Mouse (Mus musculus): ENCODE data around the gene Casc1. TPM values are rescaled to one million over a fixed set of nuclear protein-coding genes. Genes with fewer than 3 reads are reported as not detected.
A peak's percentile ranks its signal among the peaks of the same experiment; 100 is the strongest.
"Not testable (repeated sequence)": the region's sequence is repeated elsewhere in the genome, so short reads cannot be mapped to it uniquely, and the experiment has no call there.

Casc1 gene
- total RNA-seq, 2 experiments from 2014 or later = 1.1 to 1.6 TPM

- intact Hi-C loops (cut with DNase I) = no loop called here
- DNase-seq = no peak
Observed at GRCm38 (mm10) chr6:145140706-145141105, 70.1 kb downstream of the Casc1 start.

- intact Hi-C loops (cut with DNase I) = no loop called here
Observed at GRCm38 (mm10) chr6:145139776-145140475, 70.9 kb downstream of the Casc1 start.

GRCm38 (mm10) chr6:145139236-145139635 lies 71.6 kb downstream of the Casc1 start:
- intact Hi-C loops (cut with DNase I) = no loop called here
- no peak for DNase-seq

More at GRCm38 (mm10) chr6:145139776-145140475, 70.9 kb downstream of the Casc1 start:
- DNase-seq = no peak

- intact Hi-C loops (cut with DNase I) = no loop called here
- no peak for DNase-seq
Observed at GRCm38 (mm10) chr6:145136831-145137230, 74.0 kb downstream of the Casc1 start.

GRCm38 (mm10) chr6:145135804-145136203 lies 75.0 kb downstream of the Casc1 start:
- DNase-seq = no peak
- intact Hi-C loops (cut with DNase I) = no loop called here

- intact Hi-C loops (cut with DNase I) = no loop called here
Observed at GRCm38 (mm10) chr6:145135295-145135694, 75.5 kb downstream of the Casc1 start.

GRCm38 (mm10) chr6:145132969-145133368 lies 77.8 kb downstream of the Casc1 start:
- intact Hi-C loops (cut with DNase I); DNase-seq: not testable (repeated sequence)

More at GRCm38 (mm10) chr6:145135295-145135694, 75.5 kb downstream of the Casc1 start:
- no peak for DNase-seq

GRCm38 (mm10) chr6:145131991-145132390 lies 78.8 kb downstream of the Casc1 start:
- DNase-seq = no peak

GRCm38 (mm10) chr6:145129563-145129962 lies 81.2 kb downstream of the Casc1 start:
- no peak for DNase-seq
- intact Hi-C loops (cut with DNase I) = no loop called here

More at GRCm38 (mm10) chr6:145131991-145132390, 78.8 kb downstream of the Casc1 start:
- intact Hi-C loops (cut with DNase I) = no loop called here

GRCm38 (mm10) chr6:145127652-145128051 lies 83.2 kb downstream of the Casc1 start:
- no peak for DNase-seq
- intact Hi-C loops (cut with DNase I) = no loop called here

- DNase-seq = peak; percentile 14
- intact Hi-C loops (cut with DNase I) = no loop called here
Observed at GRCm38 (mm10) chr6:145125591-145126113, 85.2 kb downstream of the Casc1 start.

Other genes with a start within 250 kb of the Casc1 start
- 10 to 100 TPM; 81.0 to 88.8 TPM for gene Bcat1, start 134.8 kb downstream of the Casc1 start, total RNA-seq (2021)
- gene Lrmp, start 95.4 kb downstream of the Casc1 start, total RNA-seq (2021) = 1 to 10 TPM; 1.4 to 1.8 TPM
- gene Etfrf1, start 129 bp upstream of the Casc1 start, total RNA-seq (2021) = 10 to 100 TPM; 10.9 to 12.3 TPM
- gene Kras, start 39.2 kb upstream of the Casc1 start, total RNA-seq (2021) = 10 to 100 TPM; 96.4 to 98.4 TPM

Measured in left cerebral cortex, postnatal 4 days (tissue).